Mouse (Mus musculus) forebrain, embryonic 16.5 days (tissue): Measurements from ENCODE around the gene Sh3bp4. TPM values are rescaled to one million over a fixed set of nuclear protein-coding genes. Genes with fewer than 3 reads are reported as not detected.

ENCODE experiments used
- ATAC-seq: fragments of 200-750 bp; cut with Nextera tagmentation; 2 replicates; pipeline ENCODE4 v1.8.0; 2017; ENCODE audit warnings: mild to moderate bottlenecking, moderate library complexity
- H3K27ac ChIP-seq: fragments of 300-500 bp; sonication (generic); 2 replicates; pipeline ENCODE4 v1.5.1; 2014; ENCODE audit warnings: low read length, control low read depth
- H3K27me3 ChIP-seq: fragments of 300-500 bp; sonication (generic); replicated peaks from 2 replicates; pipeline ENCODE4 v1.6.1; 2014; ENCODE audit warnings: low read length; ENCODE audit not compliant: control insufficient read depth, insufficient read depth
- H3K36me3 ChIP-seq: fragments of 300-500 bp; sonication (generic); 2 replicates; pipeline ENCODE4 v1.6.1; 2014; ENCODE audit not compliant: control insufficient read depth, insufficient read depth
- H3K4me1 ChIP-seq: fragments of 300-500 bp; sonication (generic); replicated peaks from 2 replicates; pipeline ENCODE4 v1.6.1; 2014; ENCODE audit warnings: low read length; ENCODE audit not compliant: control insufficient read depth, insufficient read depth
- H3K4me2 ChIP-seq: fragments of 300-500 bp; sonication (generic); 2 replicates; pipeline ENCODE4 v1.6.1; 2014; ENCODE audit warnings: mild to moderate bottlenecking, low read length, control low read depth
- H3K4me3 ChIP-seq: fragments of 300-500 bp; sonication (generic); replicated peaks from 2 replicates; pipeline ENCODE4 v1.5.1; 2014; ENCODE audit warnings: mild to moderate bottlenecking, low read length, control low read depth
- H3K9ac ChIP-seq: fragments of 300-500 bp; sonication (generic); replicated peaks from 2 replicates; pipeline ENCODE4 v1.6.1; 2014; ENCODE audit warnings: low read depth, low read length, control low read depth
- H3K9me3 ChIP-seq: fragments of 300-500 bp; sonication (generic); 2 replicates; pipeline ENCODE4 v1.6.1; 2016; ENCODE audit warnings: low read length; ENCODE audit not compliant: control insufficient read depth
- WGBS: fragments of 180-500 bp; shearing (Covaris S2); extraction: QIAGEN DNeasy Blood & Tissue Kit; methylation state at CpG from one replicate; pipeline ENCODE4 v1.1.7; 2014; 5-methylcytosine and 5-hydroxymethylcytosine counted together
- polyA plus RNA-seq: library from polyadenylated mRNA; unstranded; fragments of >200 nt; fragmentation: Nextera tagmentation; extraction: Ambion mirVana; gene quantifications from 2 replicates; pipeline ENCODE4 v1.2.1, GENCODE M21; 2015

The Sh3bp4 gene
- polyA plus RNA-seq, 1 experiment from 2014 or later = 20.6 TPM

DNA sequence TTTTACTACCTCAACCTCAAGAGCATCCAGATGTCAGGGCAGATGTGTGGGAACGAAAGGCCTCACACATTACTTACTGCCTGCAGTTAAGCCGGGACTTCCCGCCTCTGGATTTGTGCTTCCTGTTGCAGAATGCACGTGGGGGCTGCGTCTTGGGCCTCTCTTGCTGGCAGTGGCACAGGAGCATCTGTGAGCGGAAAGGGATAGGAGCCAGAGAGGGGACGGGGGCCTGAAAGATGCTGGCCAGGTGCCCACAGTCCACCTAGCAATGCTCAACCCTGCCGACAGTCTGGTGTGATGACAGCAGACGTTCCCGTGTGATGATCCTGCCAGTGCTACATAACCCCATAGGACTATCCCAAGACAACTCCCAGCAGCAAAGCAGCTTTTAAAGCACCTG lies 17.9 kb downstream of the Sh3bp4 start:
- no peaks in the 10 kb centered on the region for H3K27me3 ChIP-seq
- peaks cover 21% of the 10 kb centered on the region for H3K4me1 ChIP-seq
- no peaks in the 10 kb centered on the region for H3K9me3 ChIP-seq
- no peak overlapping the region for H3K4me2 ChIP-seq
- no peak overlapping the region for H3K9ac ChIP-seq
- H3K36me3 ChIP-seq = no peaks in the 10 kb centered on the region
- H3K4me3 ChIP-seq = no peak overlapping the region
- ATAC-seq = no peak
- no peak overlapping the region for H3K27ac ChIP-seq
- 36% methylated on average over 10 of the region's 10 CpGs for WGBS

DNA sequence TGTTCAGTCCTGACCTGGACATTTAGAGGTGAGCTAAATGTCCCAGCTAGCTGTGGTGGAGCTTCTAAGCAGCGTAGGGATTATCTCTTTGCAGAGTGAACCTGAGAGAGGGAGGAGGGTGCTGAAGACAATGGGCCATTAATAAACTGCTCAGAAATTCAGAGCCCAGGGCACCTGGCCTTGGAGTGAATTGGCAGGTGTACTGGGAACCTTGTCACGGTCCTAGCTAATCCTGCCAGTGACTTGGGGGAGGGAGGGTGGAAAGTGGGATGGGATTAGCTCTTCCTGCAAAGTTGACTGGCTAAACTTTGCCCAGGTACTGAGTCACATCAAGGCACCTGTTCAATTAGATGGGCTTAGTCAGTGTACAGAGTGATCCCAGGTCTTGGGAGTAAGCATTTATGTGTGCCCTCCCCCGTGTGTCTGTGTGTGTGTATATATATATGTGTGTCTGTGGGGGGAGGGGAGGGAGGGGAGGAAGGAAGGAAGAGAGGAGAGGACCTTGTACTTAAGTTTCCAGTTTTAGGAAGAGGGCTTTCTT lies 18.6 kb downstream of the Sh3bp4 start:
- WGBS = 44% methylated on average over 3 of the region's 3 CpGs
- no peaks in the 10 kb centered on the region for H3K36me3 ChIP-seq
- no peak overlapping the region for H3K9ac ChIP-seq
- H3K4me3 ChIP-seq = no peak overlapping the region
- H3K27me3 ChIP-seq = no peaks in the 10 kb centered on the region
- no peaks in the 10 kb centered on the region for H3K9me3 ChIP-seq
- H3K27ac ChIP-seq = no peak overlapping the region
- ATAC-seq = no peak
- H3K4me2 ChIP-seq = no peak overlapping the region
- H3K4me1 ChIP-seq = peaks cover 27% of the 10 kb centered on the region

DNA sequence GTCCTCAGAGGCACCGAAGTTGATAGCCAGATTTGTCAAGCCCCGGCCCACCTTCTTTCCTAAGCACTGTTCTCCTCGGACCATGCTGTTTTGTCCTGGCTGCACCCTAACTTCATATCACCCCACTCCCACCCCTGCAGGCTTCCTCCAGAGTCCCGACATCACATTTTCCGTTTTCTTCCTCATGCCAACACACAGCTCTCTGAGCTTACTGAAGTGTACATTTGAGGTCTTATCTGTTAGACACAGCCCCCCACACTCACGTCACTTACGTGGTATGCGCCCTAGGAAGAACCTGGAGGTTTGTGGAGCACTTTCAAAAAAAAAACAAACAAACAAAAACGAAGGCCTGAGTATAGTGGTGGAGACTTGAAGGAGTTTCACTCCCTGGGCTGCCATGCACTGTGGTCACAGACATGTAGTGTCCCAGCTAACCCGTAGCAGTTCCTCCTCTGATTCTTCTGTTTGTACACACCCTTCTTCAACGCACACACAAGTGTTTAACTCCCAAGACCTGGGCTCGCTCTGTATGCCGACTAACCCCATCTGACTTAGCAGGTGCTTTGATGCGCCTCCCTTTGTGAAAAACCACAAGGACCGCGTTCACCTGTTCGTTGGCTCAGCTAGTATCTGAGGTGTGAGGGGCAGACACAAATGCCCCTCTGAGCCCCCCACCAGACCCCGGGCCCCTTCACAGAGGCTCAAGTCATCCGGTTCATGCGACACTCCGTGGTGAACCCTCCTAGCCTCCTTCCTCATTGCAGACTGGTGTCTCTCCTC lies 19.8 kb downstream of the Sh3bp4 start:
- ATAC-seq = no peak
- no peak overlapping the region for H3K4me3 ChIP-seq
- no peak overlapping the region for H3K27ac ChIP-seq
- H3K27me3 ChIP-seq = no peaks in the 10 kb centered on the region
- H3K9ac ChIP-seq = no peak overlapping the region
- peaks cover 33% of the 10 kb centered on the region for H3K4me1 ChIP-seq
- no peaks in the 10 kb centered on the region for H3K9me3 ChIP-seq
- H3K36me3 ChIP-seq = no peaks in the 10 kb centered on the region
- no peak overlapping the region for H3K4me2 ChIP-seq
- 79% methylated on average over 21 of the region's 21 CpGs for WGBS

DNA sequence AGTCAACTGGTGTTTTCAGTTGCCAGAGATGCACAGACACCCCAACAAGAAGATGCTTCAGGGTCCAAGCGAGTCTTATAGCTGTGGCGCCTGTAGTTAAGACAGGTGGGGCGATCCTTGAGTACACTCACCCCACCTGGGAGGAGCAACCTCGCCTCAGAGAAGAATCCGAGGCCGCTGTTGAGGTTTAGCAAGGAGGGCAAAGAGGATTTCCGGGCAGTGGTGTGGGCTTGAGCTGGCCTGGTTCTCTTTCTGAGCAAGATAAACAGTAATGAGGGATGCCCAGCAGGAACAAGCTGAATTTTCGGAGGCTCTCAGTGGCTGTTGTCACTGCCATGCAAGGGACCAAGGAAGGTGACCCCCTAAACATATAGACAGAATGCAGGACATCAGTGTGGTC lies 20.5 kb downstream of the Sh3bp4 start:
- ATAC-seq = no peak
- Histone ChIP-seq H3K4me3 (no peak overlapping the region), H3K9ac (no peak overlapping the region), H3K4me1 (peaks cover 36% of the 10 kb centered on the region), H3K27me3 (no peaks in the 10 kb centered on the region), H3K27ac (no peak overlapping the region), H3K9me3 (no peaks in the 10 kb centered on the region), H3K4me2 (no peak overlapping the region), H3K36me3 (no peaks in the 10 kb centered on the region)
- 82% methylated on average over 8 of the region's 8 CpGs for WGBS

DNA sequence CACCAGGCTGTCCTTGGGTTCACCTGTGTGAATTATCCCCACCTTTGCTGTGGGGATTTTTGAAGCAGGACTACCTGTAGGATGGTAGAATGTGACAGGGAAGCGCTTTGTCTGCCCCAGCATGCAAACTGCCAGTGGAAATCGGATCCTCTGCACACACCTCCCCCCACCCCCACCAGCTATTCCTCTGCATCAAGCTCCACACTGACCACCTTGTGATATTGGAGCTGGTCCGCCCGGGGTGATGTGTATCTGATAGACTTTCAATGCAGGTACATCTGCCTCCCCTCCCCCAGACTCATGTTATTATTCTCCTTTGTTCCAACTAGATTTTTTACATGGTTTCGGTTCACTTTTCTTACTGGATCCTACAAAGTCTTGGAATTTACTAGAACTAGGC lies 21.8 kb downstream of the Sh3bp4 start:
- Histone ChIP-seq H3K9me3 (no peaks in the 10 kb centered on the region), H3K36me3 (no peaks in the 10 kb centered on the region), H3K27me3 (no peaks in the 10 kb centered on the region), H3K4me3 (no peak overlapping the region), H3K9ac (no peak overlapping the region), H3K4me2 (no peak overlapping the region), H3K27ac (no peak overlapping the region), H3K4me1 (peaks cover 39% of the 10 kb centered on the region)
- ATAC-seq = no peak
- WGBS = 51% methylated on average over 5 of the region's 5 CpGs

DNA sequence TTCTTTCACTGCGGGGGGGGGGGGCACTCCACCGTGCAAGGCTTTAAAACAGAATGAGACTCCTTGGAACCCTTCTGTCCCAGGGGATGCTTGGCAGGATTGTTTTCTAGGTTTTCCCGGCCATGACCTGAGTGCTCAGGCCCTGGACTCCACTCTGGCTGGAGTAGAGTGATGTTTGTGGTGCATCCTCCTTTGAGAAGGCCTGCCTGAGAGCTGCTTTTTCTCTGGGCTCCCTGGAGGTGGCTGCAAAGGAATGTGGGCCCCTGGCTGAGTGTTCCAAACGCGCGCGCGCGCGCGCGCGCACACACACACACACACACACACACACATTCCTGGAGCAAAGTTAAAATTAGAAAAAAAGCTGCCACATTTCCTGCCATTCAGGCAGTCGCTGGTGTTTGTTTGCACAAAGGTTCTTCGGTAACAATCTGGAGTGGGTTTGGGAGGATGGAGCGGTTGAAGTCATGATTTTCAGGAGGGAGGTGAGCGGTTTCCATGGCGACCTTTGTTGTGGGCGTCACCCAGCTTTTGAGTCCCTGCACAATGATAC lies 22.3 kb downstream of the Sh3bp4 start:
- WGBS = 4% methylated on average over 19 of the region's 19 CpGs
- Histone ChIP-seq H3K9me3 (no peaks in the 10 kb centered on the region), H3K9ac (no peak overlapping the region), H3K4me1 (peaks cover 39% of the 10 kb centered on the region), H3K4me2 (peak overlapping the region; percentile 26; the same call in 1 of the 2 replicates), H3K27ac (peak overlapping the region; percentile 35; the same call in 1 of the 2 replicates), H3K4me3 (no peak overlapping the region; the same call in 1 of the 2 replicates), H3K27me3 (no peaks in the 10 kb centered on the region), H3K36me3 (no peaks in the 10 kb centered on the region)
- ATAC-seq = peak; percentile 57

DNA sequence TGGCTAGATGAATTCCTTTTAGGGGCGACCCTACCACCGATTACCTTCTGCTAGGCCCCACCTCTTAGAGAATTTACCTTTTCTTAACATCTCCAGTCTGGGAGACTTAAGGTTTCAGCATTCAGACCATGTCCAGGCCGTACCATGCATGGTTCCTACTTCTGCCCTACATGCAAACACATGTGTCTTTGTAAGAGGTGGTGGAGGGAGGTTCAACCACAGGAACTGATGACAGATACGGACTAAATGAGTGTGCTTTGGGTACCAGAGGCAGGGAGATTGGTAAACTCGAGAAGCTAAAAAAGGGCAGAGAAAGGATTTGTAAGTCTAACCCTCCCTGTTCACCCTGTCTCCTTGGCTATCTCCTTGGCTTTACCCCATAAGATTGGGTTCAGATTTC lies 23.5 kb downstream of the Sh3bp4 start:
- H3K4me3 ChIP-seq = no peak overlapping the region
- no peak overlapping the region for H3K9ac ChIP-seq
- H3K27me3 ChIP-seq = no peaks in the 10 kb centered on the region
- no peaks in the 10 kb centered on the region for H3K9me3 ChIP-seq
- no peak overlapping the region for H3K27ac ChIP-seq
- no peaks in the 10 kb centered on the region for H3K36me3 ChIP-seq
- peaks cover 33% of the 10 kb centered on the region for H3K4me1 ChIP-seq
- 64% methylated on average over 5 of the region's 5 CpGs for WGBS
- ATAC-seq = no peak
- no peak overlapping the region for H3K4me2 ChIP-seq

DNA sequence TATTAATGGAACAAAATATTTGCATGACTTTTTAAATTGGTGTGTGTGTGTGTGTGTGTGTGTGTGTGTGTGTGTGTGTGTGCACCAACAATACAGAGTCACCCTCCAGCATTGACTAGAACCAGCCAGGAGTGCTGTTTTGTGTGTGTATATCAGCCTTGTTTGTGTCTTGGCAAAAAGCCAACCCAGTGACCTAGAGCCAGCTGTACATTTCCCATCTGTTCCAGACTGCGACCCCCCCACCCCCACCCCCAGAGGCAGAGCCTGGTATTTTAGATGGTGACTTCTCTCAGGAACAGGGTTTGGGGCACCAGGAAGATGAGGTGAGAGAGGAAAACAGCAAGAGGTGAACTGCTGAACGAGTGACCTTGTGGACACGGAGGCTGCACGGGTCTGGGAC lies 24.2 kb downstream of the Sh3bp4 start:
- Histone ChIP-seq H3K36me3 (no peaks in the 10 kb centered on the region), H3K9me3 (no peaks in the 10 kb centered on the region), H3K27me3 (no peaks in the 10 kb centered on the region), H3K4me3 (no peak overlapping the region), H3K9ac (no peak overlapping the region), H3K4me2 (no peak overlapping the region), H3K27ac (no peak overlapping the region), H3K4me1 (peaks cover 33% of the 10 kb centered on the region)
- ATAC-seq = no peak
- 58% methylated on average over 4 of the region's 4 CpGs for WGBS

DNA sequence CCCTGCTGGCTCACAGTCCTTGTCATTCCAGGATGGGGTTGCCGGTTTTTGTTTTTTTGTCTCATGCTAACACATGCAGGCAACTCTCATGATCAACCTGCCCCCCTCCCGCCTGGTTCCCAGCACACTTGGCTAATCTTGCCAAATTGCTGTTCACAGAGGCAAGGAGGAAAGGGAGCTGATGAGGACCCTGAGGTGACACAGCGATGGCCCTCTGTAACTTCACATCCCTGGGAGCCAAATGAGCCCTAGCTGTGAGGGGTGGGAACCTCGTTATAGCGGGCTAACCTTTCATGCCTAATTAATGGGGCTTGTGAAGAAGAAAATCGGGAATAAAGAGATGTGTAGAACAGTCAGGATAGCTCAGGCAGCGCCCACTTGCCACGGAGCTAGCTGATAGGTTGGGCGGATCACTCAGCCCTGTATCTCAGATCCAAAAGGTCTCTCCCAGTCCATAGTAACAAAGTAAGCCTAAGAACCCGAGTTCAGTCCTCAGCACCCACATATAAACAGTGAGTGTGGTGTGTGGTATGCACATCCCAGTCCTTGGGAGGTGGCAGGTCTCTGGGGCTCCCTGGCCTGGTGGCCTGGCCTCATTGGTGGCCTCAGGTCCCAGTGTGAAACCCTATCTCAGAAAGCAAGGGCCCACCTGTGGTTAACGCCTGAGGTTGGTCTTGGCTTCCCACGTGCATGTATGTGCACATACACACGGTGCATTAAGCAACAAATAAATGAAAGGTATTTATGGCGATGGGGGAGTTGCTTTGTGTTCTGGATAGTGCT lies 25.6 kb downstream of the Sh3bp4 start:
- H3K27ac ChIP-seq = no peak overlapping the region
- no peaks in the 10 kb centered on the region for H3K9me3 ChIP-seq
- no peaks in the 10 kb centered on the region for H3K27me3 ChIP-seq
- 16% methylated on average over 14 of the region's 14 CpGs for WGBS
- peaks cover 33% of the 10 kb centered on the region for H3K4me1 ChIP-seq
- H3K4me2 ChIP-seq = no peak overlapping the region
- no peaks in the 10 kb centered on the region for H3K36me3 ChIP-seq
- no peak overlapping the region for H3K9ac ChIP-seq
- H3K4me3 ChIP-seq = no peak overlapping the region
- peak; percentile 29; the same call in 1 of the 2 replicates for ATAC-seq
